Mouse (Mus musculus): Measurements from ENCODE around the gene Snx19.

Gene Snx19

GRCm38 (mm10) chr9:30484183-30484582, 57.3 kb downstream of the Snx19 start:
- no peak for DNase-seq (ENCODE audit: low spot score in 2 of 2)

- DNase-seq (ENCODE audit: low spot score in 2 of 2) = no peak
These were observed 58.3 kb downstream of the Snx19 start for GRCm38 (mm10) chr9:30485161-30485560.

GRCm38 (mm10) chr9:30488384-30488783, 61.5 kb downstream of the Snx19 start:
- DNase-seq (ENCODE audit: low spot score in 2 of 2) = no peak

GRCm38 (mm10) chr9:30494446-30494845, 67.5 kb downstream of the Snx19 start:
- DNase-seq (ENCODE audit: low spot score in 2 of 2) = no peak

- DNase-seq (ENCODE audit: low spot score in 2 of 2) = peak; percentile 54 to 64
These were observed 82.1 kb downstream of the Snx19 start for GRCm38 (mm10) chr9:30508966-30509365.

- DNase-seq (ENCODE audit: low spot score in 2 of 2) = no peak
These were observed 89.0 kb downstream of the Snx19 start for GRCm38 (mm10) chr9:30515953-30516352.

All from heart, adult 9 months (tissue).